ENCODE assay signal across 8 mouse cellular contexts in genomic region chr3:68869211-68869690, GRCm38 (mm10). TPM values are rescaled to one million over a fixed set of nuclear protein-coding genes. Genes with fewer than 3 reads are reported as not detected.
DNase-seq lines count a peak whose midpoint lies in the region; ATAC-seq lines count a peak whose summit lies in the region.

Gene 1110032F04Rik (plus strand): TSS chr3:68869586.

- no peak for DNase-seq in heart, embryonic 10.5 days (ENCODE audit: low spot score)
- DNase-seq in heart, adult 9 months (ENCODE audit: low spot score in 2 of 2), result no peak
- peak; percentile 27 to 59 for DNase-seq in cerebellum, postnatal 4 days (ENCODE audit: low spot score in 2 of 2)
- peak; percentile 36 for DNase-seq in liver
- DNase-seq in neural tube, embryonic 11.5 days (ENCODE audit: low spot score), result peak; percentile 80
- peak; percentile 14 for DNase-seq in testis, postnatal 14 days (ENCODE audit: low spot score)

- peak; percentile 39 for ATAC-seq in heart, embryonic 11.5 days (replicated peaks; ENCODE audit: insufficient number of reproducible peaks, low FRiP score, low TSS enrichment)
- ATAC-seq in kidney, embryonic 16.5 days (ENCODE audit: low FRiP score, low TSS enrichment), result peak; percentile 83
- peak; percentile 71 for ATAC-seq in neural tube, embryonic 11.5 days (ENCODE audit: insufficient read depth, low FRiP score, low TSS enrichment)

- H3K9me3 ChIP-seq in heart, embryonic 10.5 days, result no peaks in the 10 kb centered on the region
- no peaks in the 10 kb centered on the region for H3K9me3 ChIP-seq in heart, embryonic 11.5 days (replicated peaks; ENCODE audit: control insufficient read depth, low read length)
- no peaks in the 10 kb centered on the region for H3K9me3 ChIP-seq in kidney, embryonic 16.5 days (ENCODE audit: low read length)
- no peaks in the 10 kb centered on the region for H3K9me3 ChIP-seq in neural tube, embryonic 11.5 days (ENCODE audit: control insufficient read depth, low read length)

- H3K4me1 ChIP-seq in heart, embryonic 10.5 days, result peaks cover 30% of the 10 kb centered on the region
- H3K4me1 ChIP-seq in heart, embryonic 11.5 days (ENCODE audit: control insufficient read depth, insufficient read depth, low read length), result peaks cover 11% of the 10 kb centered on the region
- H3K4me1 ChIP-seq in kidney, embryonic 16.5 days (ENCODE audit: insufficient read depth, low read length), result peaks cover 13% of the 10 kb centered on the region
- no peaks in the 10 kb centered on the region; the same call in 1 of the 2 replicates for H3K4me1 ChIP-seq in neural tube, embryonic 11.5 days (ENCODE audit: control insufficient read depth, insufficient read depth, low read length)

- under 1% methylated on average over 62 of the region's 62 CpGs for WGBS in heart, embryonic 10.5 days
- WGBS in heart, embryonic 11.5 days (ENCODE audit: insufficient replicate concordance), result under 1% methylated on average over 61 of the region's 62 CpGs
- WGBS in kidney, embryonic 16.5 days, result under 1% methylated on average over 62 of the region's 62 CpGs
- WGBS in neural tube, embryonic 11.5 days, result under 1% methylated on average over 57 of the region's 62 CpGs

- peak within 1 kb of the TSS; percentile 81 for H3K4me3 ChIP-seq in heart, embryonic 10.5 days
- H3K4me3 ChIP-seq in heart, embryonic 11.5 days (ENCODE audit: low read depth, low read length), result peak within 1 kb of the TSS; percentile 78
- peak within 1 kb of the TSS; percentile 58 for H3K4me3 ChIP-seq in kidney, embryonic 16.5 days (ENCODE audit: low read length)
- peak within 1 kb of the TSS; percentile 68 for H3K4me3 ChIP-seq in neural tube, embryonic 11.5 days (ENCODE audit: low read depth, low read length)

- H3K9ac ChIP-seq in heart, embryonic 11.5 days (ENCODE audit: low read depth, low read length), result peak within 1 kb of the TSS; percentile 77
- peak within 1 kb of the TSS; percentile 61 for H3K9ac ChIP-seq in kidney, embryonic 16.5 days (replicated peaks; ENCODE audit: low read length)
- H3K9ac ChIP-seq in neural tube, embryonic 11.5 days (ENCODE audit: low read length), result peak within 1 kb of the TSS; percentile 68

- H3K36me3 ChIP-seq in heart, embryonic 10.5 days, result no peaks in the 10 kb centered on the region
- H3K36me3 ChIP-seq in heart, embryonic 11.5 days (ENCODE audit: control insufficient read depth, insufficient read depth, low read length), result no peaks in the 10 kb centered on the region
- no peaks in the 10 kb centered on the region for H3K36me3 ChIP-seq in kidney, embryonic 16.5 days (ENCODE audit: insufficient read depth, low read length)
- H3K36me3 ChIP-seq in neural tube, embryonic 11.5 days (ENCODE audit: control insufficient read depth, insufficient read depth, low read length), result no peaks in the 10 kb centered on the region

- H3K4me2 ChIP-seq in heart, embryonic 11.5 days, result peak within 1 kb of the TSS; percentile 99
- peak within 1 kb of the TSS; percentile 100 for H3K4me2 ChIP-seq in kidney, embryonic 16.5 days (replicated peaks; ENCODE audit: low read depth, low read length)
- H3K4me2 ChIP-seq in neural tube, embryonic 11.5 days (ENCODE audit: low read depth), result peak within 1 kb of the TSS; percentile 99

- peaks cover 35% of the 10 kb centered on the region for H3K27me3 ChIP-seq in heart, embryonic 10.5 days (ENCODE audit: insufficient read depth, poor library complexity, severe bottlenecking)
- H3K27me3 ChIP-seq in heart, embryonic 11.5 days (ENCODE audit: control insufficient read depth, insufficient read depth, low read length), result peaks cover 8% of the 10 kb centered on the region; the same call in 1 of the 2 replicates
- peaks cover 27% of the 10 kb centered on the region for H3K27me3 ChIP-seq in kidney, embryonic 16.5 days (ENCODE audit: insufficient read depth, low read length)
- peaks cover 18% of the 10 kb centered on the region for H3K27me3 ChIP-seq in neural tube, embryonic 11.5 days (ENCODE audit: control insufficient read depth, insufficient read depth, low read length)

- peak within 1 kb of the TSS; percentile 89 for H3K27ac ChIP-seq in heart, embryonic 10.5 days
- peak within 1 kb of the TSS; percentile 57; the same call in 1 of the 2 replicates for H3K27ac ChIP-seq in heart, embryonic 11.5 days (ENCODE audit: low read depth, low read length)
- no peak within 1 kb of the TSS for H3K27ac ChIP-seq in kidney, embryonic 16.5 days (ENCODE audit: low read length)
- peak within 1 kb of the TSS; percentile 60; the same call in 1 of the 2 replicates for H3K27ac ChIP-seq in neural tube, embryonic 11.5 days (ENCODE audit: low read depth, low read length)

RNA-seq across cellular contexts. Expression of gene 1110032F04Rik, which starts in this region (rescaled TPM):
- 6.2 and 6.5 TPM in 2 replicates for polyA plus RNA-seq in heart, embryonic 10.5 days (2016; fragmentation: Nextera tagmentation; extraction: Ambion mirVana)
- polyA plus RNA-seq in heart, embryonic 11.5 days (2014; fragmentation: Nextera tagmentation; extraction: Ambion mirVana), result 6.7 and 8.9 TPM in 2 replicates
- polyA plus RNA-seq in kidney, embryonic 16.5 days (2015; fragmentation: Nextera tagmentation; extraction: Ambion mirVana), result 4.0 and 5.0 TPM in 2 replicates
- 3.3 and 3.6 TPM in 2 replicates for polyA plus RNA-seq in neural tube, embryonic 11.5 days (2014; fragmentation: Nextera tagmentation; extraction: Ambion mirVana)

Comparison
In these comparisons a context has a peak if more than half of its experiments do, and no peak if none do; other contexts are left out.
1. DNase-seq: peak in cerebellum, postnatal 4 days (2 of 2), liver (single experiment), neural tube, embryonic 11.5 days (single experiment) and testis, postnatal 14 days (single experiment); none in heart, embryonic 10.5 days (single experiment) and heart, adult 9 months (0 of 2).
2. Peak in every context shown above with its lines, with median percentiles within 50 percentile points of each other: H3K4me3 ChIP-seq, ATAC-seq, H3K4me2 ChIP-seq and H3K9ac ChIP-seq.